Mouse (Mus musculus) stomach, postnatal 0 days (tissue): Measurements from ENCODE around the gene Hist2h2aa1.
"Not testable (repeated sequence)": the region's sequence is repeated elsewhere in the genome, so short reads cannot be mapped to it uniquely, and the experiment has no call there.

Source experiments
- CTCF ChIP-seq: IDR thresholded peaks from 2 replicates; pipeline ENCODE4 v1.5.1; 2016; ENCODE audit warnings: antibody characterized with exemption, low read depth, mild to moderate bottlenecking, moderate library complexity
- EP300 ChIP-seq: optimal IDR thresholded peaks from 2 replicates; pipeline ENCODE3; 2016; ENCODE audit warnings: antibody characterized with exemption

- TF ChIP-seq CTCF, EP300: not testable (repeated sequence)
These were observed 45.4 kb downstream of the Hist2h2aa1 start for GRCm38 (mm10) chr3:96290727-96291126.
